Mouse (Mus musculus): ENCODE data around the gene Hexdc. TPM values are rescaled to one million over a fixed set of nuclear protein-coding genes. Genes with fewer than 3 reads are reported as not detected.

The Hexdc gene
- polyA plus RNA-seq, 1 experiment from 2014 or later: 8.1 TPM

DNA sequence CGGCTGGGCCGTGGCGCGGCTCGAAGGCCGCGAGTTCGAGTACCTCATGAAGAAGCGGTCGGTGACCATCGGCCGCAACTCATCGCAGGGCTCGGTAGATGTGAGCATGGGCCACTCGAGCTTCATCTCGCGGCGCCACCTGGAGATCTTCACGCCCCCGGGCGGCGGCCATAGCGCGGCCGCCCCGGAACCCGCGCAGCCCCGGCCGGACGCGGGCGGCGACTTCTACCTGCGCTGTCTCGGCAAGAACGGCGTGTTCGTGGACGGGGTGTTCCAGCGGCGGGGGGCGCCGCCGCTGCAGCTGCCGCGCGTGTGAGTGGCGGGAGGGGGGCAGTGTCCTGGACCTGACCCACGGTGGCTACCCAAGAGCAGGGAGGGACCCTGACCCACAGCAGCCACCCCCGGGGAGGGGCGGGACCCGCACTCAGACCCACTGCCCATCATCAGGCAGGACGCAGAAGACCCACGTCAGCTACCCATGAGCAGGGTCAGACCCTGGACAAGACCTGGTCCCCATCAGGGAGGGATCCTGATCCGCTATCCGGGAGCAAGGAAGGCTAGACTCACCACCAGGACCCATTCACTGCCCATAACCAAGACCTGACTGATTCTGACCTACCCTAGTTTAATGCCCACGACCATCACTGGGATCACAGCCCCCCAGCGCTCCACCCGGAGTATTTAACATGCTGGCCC is 56.1 kb downstream of the Hexdc start:
- peak; percentile 1; the same call in 1 of the 2 replicates for ATAC-seq (ENCODE audit: insufficient read depth, low FRiP score, low read depth)
- Histone ChIP-seq H3K9ac (peak overlapping the region; percentile 97), H3K27me3 (replicated peaks) (no peaks in the 10 kb centered on the region), H3K4me1 (peaks cover 3% of the 10 kb centered on the region; the same call in 1 of the 2 replicates), H3K36me3 (peaks cover 19% of the 10 kb centered on the region), H3K9me3 (no peaks in the 10 kb centered on the region), H3K4me2 (peak overlapping the region; percentile 80), H3K4me3 (replicated peaks) (peak overlapping the region; percentile 97), H3K27ac (peak overlapping the region; percentile 79)
- WGBS: under 1% methylated on average over 56 of the region's 60 CpGs

DNA sequence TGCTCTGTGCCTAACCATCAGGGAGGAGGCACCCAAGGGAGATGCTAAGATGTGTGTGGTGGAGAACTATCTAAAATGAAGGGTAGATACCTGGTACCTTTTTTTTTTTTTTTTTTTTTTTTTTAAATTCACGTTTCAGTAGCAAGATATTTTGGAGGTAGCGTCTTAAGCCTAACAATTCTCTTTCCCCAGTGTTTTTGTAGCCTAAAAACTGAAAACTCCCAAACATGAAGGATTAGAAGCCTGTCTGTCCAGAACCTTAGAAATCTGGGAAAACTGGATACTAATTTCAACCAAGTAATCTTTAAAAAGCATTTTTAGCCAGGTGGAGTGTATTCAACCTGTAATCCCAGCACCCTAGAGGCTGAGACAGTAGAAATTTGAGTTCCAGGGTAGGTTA is 56.8 kb downstream of the Hexdc start:
- no peaks in the 10 kb centered on the region for H3K9me3 ChIP-seq
- ATAC-seq (ENCODE audit: insufficient read depth, low FRiP score, low read depth): no peak
- no peak overlapping the region for H3K27ac ChIP-seq
- peaks cover 15% of the 10 kb centered on the region; the same call in 1 of the 2 replicates for H3K36me3 ChIP-seq
- H3K9ac ChIP-seq: peak overlapping the region; percentile 97; the same call in 1 of the 2 replicates
- H3K4me3 ChIP-seq (replicated peaks): peak overlapping the region; percentile 97
- no peaks in the 10 kb centered on the region for H3K27me3 ChIP-seq (replicated peaks)
- H3K4me1 ChIP-seq: peaks cover 3% of the 10 kb centered on the region; the same call in 1 of the 2 replicates
- WGBS: 43% methylated on average over 2 of the region's 2 CpGs
- peak overlapping the region; percentile 80 for H3K4me2 ChIP-seq

Other genes starting within 250 kb of the Hexdc start
- 110 and 119 TPM in 2 replicates for gene Csnk1d, start 213.1 kb upstream of the Hexdc start, polyA plus RNA-seq (2015; fragmentation: Nextera tagmentation; extraction: Ambion mirVana)
- 2.6 and 3.3 TPM in 2 replicates for gene Cd7, start 165.0 kb upstream of the Hexdc start, polyA plus RNA-seq (2015; fragmentation: Nextera tagmentation; extraction: Ambion mirVana)
- 0.92 and 1.3 TPM in 2 replicates for gene Sectm1b, start 140.9 kb upstream of the Hexdc start, polyA plus RNA-seq (2015; fragmentation: Nextera tagmentation; extraction: Ambion mirVana)
- gene Sectm1a, start 123.2 kb upstream of the Hexdc start, polyA plus RNA-seq (2015; fragmentation: Nextera tagmentation; extraction: Ambion mirVana): 0.57 and 0.93 TPM in 2 replicates
- not detected in 2 replicates for gene Tex19.2, start 85.8 kb upstream of the Hexdc start, polyA plus RNA-seq (2015; fragmentation: Nextera tagmentation; extraction: Ambion mirVana)
- gene Tex19.1, start 58.3 kb upstream of the Hexdc start, polyA plus RNA-seq (2015; fragmentation: Nextera tagmentation; extraction: Ambion mirVana): 0.08 TPM in 1 of 2 replicates, not detected in the other
- gene Uts2r, start 44.2 kb upstream of the Hexdc start, polyA plus RNA-seq (2015; fragmentation: Nextera tagmentation; extraction: Ambion mirVana): not detected in 2 replicates
- 30.4 and 30.5 TPM in 2 replicates for gene Ogfod3, start 278 bp downstream of the Hexdc start, polyA plus RNA-seq (2015; fragmentation: Nextera tagmentation; extraction: Ambion mirVana)
- 32.5 and 34.6 TPM in 2 replicates for gene Cybc1, start 24.9 kb downstream of the Hexdc start, polyA plus RNA-seq (2015; fragmentation: Nextera tagmentation; extraction: Ambion mirVana)
- 45.6 and 52.0 TPM in 2 replicates for gene Narf, start 32.8 kb downstream of the Hexdc start, polyA plus RNA-seq (2015; fragmentation: Nextera tagmentation; extraction: Ambion mirVana)
- gene Foxk2, start 55.6 kb downstream of the Hexdc start, polyA plus RNA-seq (2015; fragmentation: Nextera tagmentation; extraction: Ambion mirVana): 8.6 and 9.8 TPM in 2 replicates
- gene Wdr45b, start 150.0 kb downstream of the Hexdc start, polyA plus RNA-seq (2015; fragmentation: Nextera tagmentation; extraction: Ambion mirVana): 79.6 and 82.9 TPM in 2 replicates
- 7.1 and 7.6 TPM in 2 replicates for gene Rab40b, start 183.8 kb downstream of the Hexdc start, polyA plus RNA-seq (2015; fragmentation: Nextera tagmentation; extraction: Ambion mirVana)
- gene Fn3krp, start 217.0 kb downstream of the Hexdc start, polyA plus RNA-seq (2015; fragmentation: Nextera tagmentation; extraction: Ambion mirVana): 7.8 and 9.9 TPM in 2 replicates
- gene Fn3k, start 230.5 kb downstream of the Hexdc start, polyA plus RNA-seq (2015; fragmentation: Nextera tagmentation; extraction: Ambion mirVana): 2.1 and 3.6 TPM in 2 replicates
- gene Tbcd, start 247.5 kb downstream of the Hexdc start, polyA plus RNA-seq (2015; fragmentation: Nextera tagmentation; extraction: Ambion mirVana): 34.6 and 38.7 TPM in 2 replicates

Measured in stomach, embryonic 15.5 days (tissue).